Mouse (Mus musculus): ENCODE measurements around the gene Fga.

DNA sequence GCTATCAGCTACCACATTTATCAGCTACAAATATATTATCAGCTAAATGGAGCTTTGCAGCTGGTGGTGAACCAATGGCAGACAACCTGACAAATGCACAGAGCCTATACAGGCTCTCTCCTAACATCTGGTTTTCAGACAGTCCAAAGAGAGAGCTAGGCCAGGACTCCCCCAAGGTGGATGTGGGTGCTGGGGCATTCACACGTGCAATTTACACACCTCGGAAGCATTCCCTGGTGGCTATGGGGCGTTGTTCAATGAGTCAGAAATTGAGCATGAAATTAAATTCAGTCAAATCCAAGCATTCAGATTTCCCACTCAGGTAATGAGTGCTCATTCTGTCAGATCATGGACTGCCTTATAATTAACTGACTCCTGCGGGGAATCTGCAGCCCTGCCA, 14.3 kb upstream of the Fga start:
- TF ChIP-seq EP300 (IDR thresholded peaks at IDR 0.05; ENCODE audit: low read depth) (no peak), CTCF (IDR thresholded peaks at IDR 0.05; ENCODE audit: low read depth) (no peak)

Data from heart, postnatal 0 days (tissue).